Mouse (Mus musculus): ENCODE measurements around the gene Flt3.
A peak's percentile ranks its signal among the peaks of the same experiment; 100 is the strongest.

The Flt3 gene

DNA sequence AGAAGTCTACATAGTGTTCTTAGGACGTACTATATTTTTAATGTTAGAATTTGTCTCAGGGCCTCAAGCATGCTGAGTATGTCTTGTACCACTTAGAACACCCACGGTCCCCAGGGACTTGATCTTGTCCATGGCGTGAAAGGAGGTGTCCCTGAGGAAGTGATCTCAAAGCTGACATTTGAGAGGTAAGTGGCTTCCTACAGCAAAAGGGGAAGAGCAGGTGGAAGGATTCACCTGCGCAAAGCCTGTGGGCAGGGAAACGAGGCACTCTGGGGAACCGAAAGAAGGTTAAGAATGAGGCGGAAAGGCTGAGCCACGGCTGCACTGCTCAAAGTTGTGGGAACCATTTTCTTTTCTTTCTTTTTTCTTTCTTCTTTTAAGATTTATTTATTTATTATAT, 48.4 kb downstream of the Flt3 start:
- DNase-seq, result no peak

DNA sequence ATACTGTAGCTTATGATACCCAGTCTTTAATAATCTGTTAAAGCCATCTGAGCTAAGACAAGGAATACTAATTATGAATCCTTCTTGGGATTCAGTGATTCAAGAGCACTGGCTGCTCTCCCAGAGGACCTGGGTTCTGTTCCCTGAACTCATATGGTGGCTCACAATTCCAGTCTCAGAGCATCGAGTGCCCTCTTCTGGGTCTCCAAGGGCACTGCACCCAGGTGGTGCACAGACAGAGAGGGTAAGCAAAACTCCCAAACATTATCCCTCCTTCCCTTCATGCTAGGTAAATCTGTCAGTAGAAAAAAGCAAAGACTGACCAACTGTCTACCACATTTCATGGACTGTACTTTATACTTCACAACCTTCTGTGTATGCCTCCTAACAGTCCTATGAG, 54.3 kb downstream of the Flt3 start:
- DNase-seq, result no peak

GRCm38 (mm10) chr5:147343904-147344303, 56.4 kb downstream of the Flt3 start:
- DNase-seq, result no peak

DNA sequence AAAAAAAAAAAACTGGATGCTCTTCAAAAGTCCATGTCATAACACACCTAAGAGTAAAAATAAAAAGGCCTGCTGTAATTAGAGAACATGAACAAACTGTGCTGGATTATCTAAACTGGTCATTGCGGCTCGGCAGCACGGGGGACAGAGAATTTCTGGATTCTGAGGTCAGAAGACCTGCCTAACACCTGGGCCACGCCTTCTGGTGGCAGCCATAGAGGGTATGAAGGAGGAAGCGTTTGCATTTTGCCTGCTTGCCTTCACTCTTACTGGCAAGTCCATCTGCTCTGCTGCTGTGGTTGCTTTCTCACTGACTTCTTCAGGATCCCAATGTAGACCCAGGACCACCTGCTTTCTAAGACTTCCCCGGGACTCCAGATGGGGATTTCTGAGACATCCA, 57.4 kb downstream of the Flt3 start:
- no peak for DNase-seq

DNA sequence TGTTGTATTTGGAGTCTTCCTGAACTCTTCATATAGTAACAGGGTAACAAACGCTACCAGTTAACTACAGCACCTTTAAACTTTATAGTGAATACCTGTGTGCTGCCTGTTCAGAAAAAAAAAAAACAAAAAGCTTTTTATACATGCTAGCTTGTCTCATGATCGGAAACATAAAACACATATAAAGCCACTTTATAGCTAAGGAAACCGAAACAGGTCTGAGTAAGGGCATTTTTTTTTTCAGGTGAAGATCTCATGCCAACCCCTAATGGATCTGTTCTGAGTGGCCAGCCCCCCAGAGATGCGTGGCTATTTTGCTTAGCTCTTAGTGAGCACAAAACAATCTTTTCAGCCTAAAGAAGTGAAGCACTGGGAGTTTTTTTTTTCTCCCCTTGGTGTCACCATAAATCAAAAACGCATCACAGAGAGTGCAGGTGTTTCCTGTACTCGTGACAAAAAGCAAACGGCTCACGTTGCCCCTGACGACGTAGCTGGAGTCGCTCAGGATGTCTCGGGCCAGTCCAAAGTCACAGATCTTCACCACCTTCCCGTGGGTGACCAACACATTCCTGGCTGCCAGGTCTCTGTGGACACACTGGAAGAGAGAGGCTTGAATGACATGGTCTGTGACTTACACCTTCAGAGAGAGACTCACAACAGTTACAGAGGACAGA, 59.4 kb downstream of the Flt3 start:
- no peak for DNase-seq

- DNase-seq, result no peak
These were observed 60.7 kb downstream of the Flt3 start for GRCm38 (mm10) chr5:147339560-147339959.

GRCm38 (mm10) chr5:147338967-147339366, 61.3 kb downstream of the Flt3 start:
- DNase-seq, result no peak

GRCm38 (mm10) chr5:147332711-147333110, 67.6 kb downstream of the Flt3 start:
- DNase-seq, result no peak

GRCm38 (mm10) chr5:147331547-147331946, 68.7 kb downstream of the Flt3 start:
- DNase-seq, result peak; percentile 10

GRCm38 (mm10) chr5:147329946-147330345, 70.3 kb downstream of the Flt3 start:
- no peak for DNase-seq

GRCm38 (mm10) chr5:147327636-147328035, 72.7 kb downstream of the Flt3 start:
- no peak for DNase-seq

GRCm38 (mm10) chr5:147325931-147326330, 74.4 kb downstream of the Flt3 start:
- DNase-seq, result no peak

DNA sequence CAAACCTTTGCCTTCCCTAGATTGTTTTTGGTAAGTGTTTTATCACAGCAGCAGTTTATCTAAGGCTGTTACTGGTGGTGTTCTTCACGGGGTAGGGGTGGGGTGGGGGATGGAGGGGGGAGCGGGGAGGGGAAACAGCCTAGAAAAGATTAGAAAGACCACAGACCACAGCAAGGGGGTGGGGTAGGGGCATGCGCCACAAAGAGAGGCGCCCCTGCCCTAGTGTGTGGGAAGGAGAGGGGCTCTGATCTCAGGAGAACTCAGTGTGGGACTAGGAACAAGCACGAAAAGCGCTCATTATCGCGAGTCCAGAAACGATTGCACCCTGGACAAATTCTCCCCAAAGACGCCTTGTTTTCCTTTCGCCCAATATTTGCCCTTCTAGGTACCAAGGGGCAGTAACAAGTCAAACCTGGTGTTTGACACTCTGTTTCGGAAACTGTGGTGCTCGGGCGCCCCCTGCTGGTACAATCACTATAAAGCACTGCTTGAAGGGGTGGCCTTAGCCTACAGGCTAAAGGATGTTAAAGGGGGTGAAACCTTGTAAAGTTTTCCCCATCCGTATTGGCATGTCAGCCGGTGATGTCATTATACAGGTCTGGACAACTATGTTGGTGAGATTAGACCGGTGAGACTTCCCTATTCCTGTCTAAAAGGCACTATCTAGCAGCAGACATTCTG, 76.9 kb downstream of the Flt3 start:
- peak; percentile 36 for DNase-seq

- DNase-seq, result no peak
These were observed 78.1 kb downstream of the Flt3 start, which contains the start of gene Urad for GRCm38 (mm10) chr5:147322183-147322582. Gene Urad (minus strand): TSS chr5:147322440.

DNA sequence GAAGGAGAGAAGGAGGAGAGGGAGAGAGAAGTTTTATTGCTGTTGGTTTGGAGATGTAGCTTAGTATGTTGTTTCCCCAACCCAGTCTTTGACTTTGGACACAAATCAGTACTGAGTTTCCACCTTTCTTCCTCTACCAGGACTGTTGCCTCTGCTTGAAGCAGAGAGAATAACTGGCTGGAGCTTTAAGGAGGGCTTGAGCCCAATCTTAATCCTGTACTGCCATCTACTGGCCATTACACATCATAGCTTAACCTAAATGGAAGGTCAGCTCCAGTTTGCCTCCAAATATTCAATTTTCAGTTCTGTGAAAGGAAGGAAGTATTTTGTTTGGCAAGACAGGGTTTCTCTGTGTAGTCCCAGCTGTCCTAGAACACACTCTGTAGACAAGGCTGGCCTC, 80.6 kb downstream of the Flt3 start:
- peak; percentile 8 for DNase-seq

DNA sequence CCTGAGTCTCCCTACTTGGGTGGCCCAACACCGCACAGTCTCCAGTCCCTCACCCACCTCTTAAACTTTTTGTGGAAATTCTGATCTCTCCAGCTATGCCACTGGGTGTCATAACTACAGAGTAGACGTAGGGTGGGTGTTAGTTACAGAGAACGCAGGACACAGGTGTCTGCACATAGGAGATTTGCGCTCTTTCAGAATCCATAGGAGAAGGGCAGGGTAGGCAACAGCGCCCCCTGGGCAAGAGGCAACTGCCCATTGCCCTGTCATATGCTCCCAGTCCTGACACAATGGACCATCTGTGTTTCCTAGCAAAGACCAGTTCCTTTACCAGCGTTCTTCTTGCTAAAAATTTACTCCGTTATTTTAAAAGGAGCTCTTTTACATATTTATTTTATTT, 82.3 kb downstream of the Flt3 start:
- no peak for DNase-seq

DNA sequence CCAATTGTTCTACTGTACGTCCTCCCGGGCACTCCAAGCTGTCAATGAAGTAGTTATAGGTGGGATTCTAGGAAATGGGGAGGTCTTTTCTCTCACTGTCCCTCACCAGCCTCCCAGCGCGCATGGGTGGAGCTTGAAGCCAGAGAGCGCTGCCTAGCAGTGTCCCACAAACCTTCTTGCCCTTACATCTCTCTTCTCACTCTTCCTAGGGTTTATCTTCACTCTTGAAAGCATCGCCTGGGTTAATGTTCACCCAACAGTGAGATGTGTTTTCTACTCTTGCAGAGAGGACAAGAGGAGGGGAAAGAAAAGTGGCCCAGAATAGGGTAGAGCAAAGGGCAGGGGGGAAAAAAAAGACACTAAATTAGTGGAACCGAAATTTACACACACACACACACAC, 83.0 kb downstream of the Flt3 start:
- no peak for DNase-seq

GRCm38 (mm10) chr5:147315432-147316075, 84.7 kb downstream of the Flt3 start:
- DNase-seq, result no peak

DNA sequence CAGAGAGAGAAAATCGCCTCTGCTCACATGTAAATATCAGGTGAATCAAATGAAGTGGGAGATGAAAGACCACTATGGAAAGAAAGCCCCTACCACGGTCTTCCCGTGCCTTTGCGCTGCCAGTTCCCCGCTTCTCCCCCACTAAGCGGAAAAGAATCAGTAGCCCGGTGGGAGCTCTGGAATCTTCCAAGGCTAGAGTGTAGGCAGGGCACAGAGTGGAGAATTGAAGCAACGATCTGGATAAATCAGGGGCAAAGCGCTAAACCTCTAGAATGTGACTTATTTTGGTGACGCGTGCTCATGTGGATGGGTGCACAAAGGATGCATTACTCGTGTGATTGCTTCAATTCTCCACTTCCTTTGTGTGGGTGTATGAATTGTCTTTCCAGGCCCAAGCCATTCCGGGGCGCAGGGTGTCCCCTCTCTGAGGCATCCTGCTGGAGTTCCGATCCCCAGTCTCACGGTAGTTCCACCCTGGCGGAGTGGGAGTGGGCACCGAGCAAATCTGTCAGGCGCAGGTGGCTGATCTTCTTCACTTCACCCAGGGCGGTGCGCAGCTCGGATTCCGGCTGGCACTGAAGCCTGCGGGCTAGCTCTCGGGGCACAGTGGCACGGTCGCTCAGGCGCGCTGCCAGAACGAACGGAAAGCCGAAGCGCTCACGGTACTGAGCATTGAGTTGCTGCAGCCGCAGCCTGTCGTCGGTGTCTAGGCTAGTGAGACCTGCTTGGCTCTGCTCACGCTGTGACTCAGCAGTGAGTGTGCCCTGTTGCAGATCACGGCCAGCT, 85.5 kb downstream of the Flt3 start:
- DNase-seq, result no peak

- no peak for DNase-seq
These were observed 87.2 kb downstream of the Flt3 start for GRCm38 (mm10) chr5:147312830-147313685.

GRCm38 (mm10) chr5:147309786-147310185, 90.5 kb downstream of the Flt3 start:
- DNase-seq, result no peak

DNA sequence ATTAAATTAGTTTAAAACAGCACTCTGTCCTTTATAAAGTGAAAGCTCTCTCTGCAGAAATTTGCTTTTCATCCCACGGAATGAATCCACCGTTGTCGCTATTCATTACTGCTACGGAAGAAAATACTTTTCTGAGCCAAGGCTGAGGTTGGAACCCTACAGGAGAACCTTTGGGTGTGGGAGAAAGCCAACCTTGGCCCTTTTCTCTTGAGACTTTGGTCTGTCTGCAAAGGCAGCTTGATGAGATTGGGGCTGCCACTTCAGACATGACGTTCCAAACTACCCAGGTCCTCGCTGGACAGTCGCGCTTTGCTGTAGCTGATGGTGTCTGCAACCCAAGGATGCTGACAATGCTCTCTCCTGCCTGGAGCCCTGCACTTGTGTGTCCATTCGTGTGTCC, 91.8 kb downstream of the Flt3 start:
- DNase-seq, result no peak
